In genomic region chr16:23274606-23275310, GRCm38 (mm10) we compare ENCODE assay signal across 17 mouse cellular contexts. TPM values are rescaled to one million over a fixed set of nuclear protein-coding genes. Genes with fewer than 3 reads are reported as not detected.
A peak's percentile ranks its signal among the peaks of the same experiment; 100 is the strongest.
DNase-seq lines count a peak whose midpoint lies in the region; ATAC-seq lines count a peak whose summit lies in the region.
"Had no signal": no experiment of that assay in that cellular context is flagged by ENCODE, and none has a peak within 500 bp of the region (broad histone marks: within the 10 kb centered on the region; RNA-seq: fewer than 3 reads in every experiment).

No protein-coding gene starts in this region.

- H3K4me2 ChIP-seq in hindbrain, embryonic 16.5 days (ENCODE audit: low read length), result no peak overlapping the region
- no peak overlapping the region for H3K4me2 ChIP-seq in hindbrain, embryonic 14.5 days (replicated peaks)
- no peak overlapping the region for H3K4me2 ChIP-seq in heart, embryonic 11.5 days
- H3K4me2 ChIP-seq: embryonic facial prominence, embryonic 13.5 days; forebrain, embryonic 15.5 days; stomach, embryonic 15.5 days had no signal

- no peaks in the 10 kb centered on the region for H3K27me3 ChIP-seq in hindbrain, embryonic 16.5 days (replicated peaks; ENCODE audit: control insufficient read depth, insufficient read depth, low read length)
- H3K27me3 ChIP-seq in hindbrain, embryonic 14.5 days (ENCODE audit: control insufficient read depth, insufficient read depth, low read length), result no peaks in the 10 kb centered on the region
- H3K27me3 ChIP-seq in heart, embryonic 11.5 days (ENCODE audit: control insufficient read depth, insufficient read depth, low read length), result no peaks in the 10 kb centered on the region
- H3K27me3 ChIP-seq: embryonic facial prominence, embryonic 13.5 days; forebrain, embryonic 15.5 days; stomach, embryonic 15.5 days had no signal

- H3K27ac ChIP-seq in hindbrain, embryonic 16.5 days (ENCODE audit: low read depth, low read length), result peak overlapping the region; percentile 49; the same call in 1 of the 2 replicates
- no peak overlapping the region for H3K27ac ChIP-seq in hindbrain, embryonic 14.5 days
- no peak overlapping the region for H3K27ac ChIP-seq in heart, embryonic 11.5 days (ENCODE audit: low read depth, low read length)
- H3K27ac ChIP-seq: embryonic facial prominence, embryonic 13.5 days; forebrain, embryonic 15.5 days; stomach, embryonic 15.5 days had no signal

- peaks cover 14% of the 10 kb centered on the region for H3K4me1 ChIP-seq in hindbrain, embryonic 16.5 days (ENCODE audit: control insufficient read depth, insufficient read depth, low read depth, low read length)
- peaks cover 24% of the 10 kb centered on the region for H3K4me1 ChIP-seq in hindbrain, embryonic 14.5 days (replicated peaks; ENCODE audit: control insufficient read depth, insufficient read depth, low read length)
- H3K4me1 ChIP-seq in heart, embryonic 11.5 days (ENCODE audit: control insufficient read depth, insufficient read depth, low read length), result peaks cover 20% of the 10 kb centered on the region

- H3K9ac ChIP-seq in hindbrain, embryonic 16.5 days (ENCODE audit: low read depth, low read length), result no peak overlapping the region
- no peak overlapping the region for H3K9ac ChIP-seq in hindbrain, embryonic 14.5 days
- H3K9ac ChIP-seq in heart, embryonic 11.5 days (ENCODE audit: low read depth, low read length), result no peak overlapping the region
- H3K9ac ChIP-seq: embryonic facial prominence, embryonic 13.5 days; forebrain, embryonic 15.5 days; stomach, embryonic 15.5 days had no signal

- H3K4me3 ChIP-seq in hindbrain, embryonic 16.5 days (ENCODE audit: low read length), result no peak overlapping the region
- H3K4me3 ChIP-seq in hindbrain, embryonic 14.5 days (replicated peaks; ENCODE audit: low read length), result no peak overlapping the region
- H3K4me3 ChIP-seq in heart, embryonic 11.5 days (ENCODE audit: low read depth, low read length), result no peak overlapping the region
- H3K4me3 ChIP-seq: embryonic facial prominence, embryonic 13.5 days; forebrain, embryonic 15.5 days; left cerebral cortex, adult 2 months; stomach, embryonic 15.5 days had no signal

- H3K9me3 ChIP-seq in hindbrain, embryonic 16.5 days (ENCODE audit: control insufficient read depth, low read length), result no peaks in the 10 kb centered on the region
- H3K9me3 ChIP-seq in hindbrain, embryonic 14.5 days (ENCODE audit: control insufficient read depth, low read length), result no peaks in the 10 kb centered on the region
- no peaks in the 10 kb centered on the region for H3K9me3 ChIP-seq in heart, embryonic 11.5 days (replicated peaks; ENCODE audit: control insufficient read depth, low read length)
- H3K9me3 ChIP-seq: embryonic facial prominence, embryonic 13.5 days; forebrain, embryonic 15.5 days; G1E; stomach, embryonic 15.5 days had no signal

- no peak for DNase-seq in hindbrain, embryonic 14.5 days (ENCODE audit: low spot score)
- DNase-seq in A20 (ENCODE audit: low read depth, low spot score) (peak; percentile 71), ZHBTc4 (ENCODE audit: low read depth, low spot score) (peak; percentile 64)
- DNase-seq in thymus, postnatal 4 days, result no peak
- DNase-seq in urinary bladder, postnatal 4 days (ENCODE audit: low spot score in 2 of 2), result no peak
- DNase-seq: cerebellum, adult 9-11 months; kidney, postnatal 36 days; liver; retina, postnatal 1 day had no signal

- H3K36me3 ChIP-seq in hindbrain, embryonic 16.5 days (ENCODE audit: control insufficient read depth, insufficient read depth, low read length), result no peaks in the 10 kb centered on the region
- H3K36me3 ChIP-seq in hindbrain, embryonic 14.5 days (replicated peaks; ENCODE audit: control insufficient read depth, insufficient read depth), result no peaks in the 10 kb centered on the region
- H3K36me3 ChIP-seq in heart, embryonic 11.5 days (ENCODE audit: control insufficient read depth, insufficient read depth, low read length), result no peaks in the 10 kb centered on the region
- H3K36me3 ChIP-seq: embryonic facial prominence, embryonic 13.5 days; forebrain, embryonic 15.5 days; G1E; stomach, embryonic 15.5 days had no signal

- 77% methylated on average over 7 of the region's 7 CpGs for WGBS in hindbrain, embryonic 16.5 days
- WGBS in hindbrain, embryonic 14.5 days, result 74% methylated on average over 7 of the region's 7 CpGs
- 70% methylated on average over 7 of the region's 7 CpGs for WGBS in heart, embryonic 11.5 days (ENCODE audit: insufficient replicate concordance)

- ATAC-seq in hindbrain, embryonic 16.5 days, result no peak
- no peak for ATAC-seq in hindbrain, embryonic 14.5 days (ENCODE audit: low FRiP score)
- peak; percentile 71 for ATAC-seq in inflammation-experienced regulatory T-cells, adult 6 months
- ATAC-seq in heart, embryonic 11.5 days (replicated peaks; ENCODE audit: insufficient number of reproducible peaks, low FRiP score, low TSS enrichment), result no peak
- ATAC-seq: forebrain, embryonic 15.5 days had no signal

RNA-seq across cellular contexts. Expression of gene St6gal1, which starts 50.2 kb away (rescaled TPM):
- 18.4 and 22.6 TPM in 2 replicates for polyA plus RNA-seq in hindbrain, embryonic 16.5 days (2015; fragmentation: Nextera tagmentation; extraction: Ambion mirVana)
- 29.6 and 30.6 TPM in 2 replicates for polyA plus RNA-seq in hindbrain, embryonic 14.5 days (2014; fragmentation: Nextera tagmentation; extraction: Ambion mirVana)
- polyA plus RNA-seq in inflammation-experienced regulatory T-cells, adult 6 months (2017; shearing (Covaris generic)), result 10 to 100 TPM; 24.7 to 67.7 (median 66.3) TPM
- 16.3 and 18.5 TPM in 2 replicates for polyA plus RNA-seq in heart, embryonic 11.5 days (2014; fragmentation: Nextera tagmentation; extraction: Ambion mirVana)

Comparison
In these comparisons a context has a peak if more than half of its experiments do, and no peak if none do; other contexts are left out.
1. DNase-seq: peak in A20 (single experiment) and ZHBTc4 (single experiment); none in hindbrain, embryonic 14.5 days (single experiment), thymus, postnatal 4 days (single experiment) and urinary bladder, postnatal 4 days (0 of 2).